8 mouse cellular contexts compared by ENCODE assay signal in the genomic region with DNA sequence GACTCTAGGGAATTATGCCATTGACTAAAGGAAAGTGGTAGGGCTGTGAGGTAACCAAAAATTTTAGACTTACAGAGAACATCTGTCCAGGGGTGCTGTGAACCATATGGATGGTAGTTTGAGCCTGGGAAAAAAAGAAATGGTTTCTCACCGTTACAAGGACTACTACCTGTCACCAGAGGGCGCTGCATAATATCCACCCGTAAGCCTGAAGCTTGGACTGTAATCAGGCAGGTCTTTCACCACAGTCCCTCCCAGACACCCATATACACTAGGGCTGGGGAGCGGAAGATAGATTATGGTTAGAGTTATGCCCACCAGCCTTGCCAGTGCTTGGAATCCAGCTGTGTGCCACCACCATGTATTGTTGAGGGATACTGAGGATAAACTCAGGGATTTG. TPM values are rescaled to one million over a fixed set of nuclear protein-coding genes. Genes with fewer than 3 reads are reported as not detected.
DNase-seq lines count a peak whose midpoint lies in the region; TF ChIP-seq lines count a peak whose summit lies in the region.

No protein-coding gene starts in this region.

- no peaks in the 10 kb centered on the region for H3K27me3 ChIP-seq in heart, adult 2 months (ENCODE audit: control insufficient read depth, insufficient read depth, low read length)

- intact Hi-C loops in heart, adult 2 months (cut with DNase I), result loop anchor here (2.0 to 10.0 kb wide), 5 partner anchors 35 to 427 kb away; partner anchors contain the start of gene Gm9964
- intact Hi-C loops in heart, postnatal 25 days (cut with DNase I), result loop anchor here (5.0 kb wide), 1 partner anchor 50 kb away; no protein-coding TSS in a partner anchor

- H3K4me3 ChIP-seq in heart, adult 2 months, result no peak overlapping the region

- no peak overlapping the region for H3K9ac ChIP-seq in heart, adult 2 months (ENCODE audit: low read depth, low read length)

- H3K79me2 ChIP-seq in heart, adult 2 months (replicated peaks; ENCODE audit: control insufficient read depth, insufficient read depth, low read length), result no peaks in the 10 kb centered on the region

- 33% methylated on average over 4 of the region's 4 CpGs for WGBS in heart, adult 2 months

- H3K4me1 ChIP-seq in heart, adult 2 months (ENCODE audit: control insufficient read depth, insufficient read depth, low read length), result peaks cover 3% of the 10 kb centered on the region

- no peak for TF ChIP-seq EP300 in heart, adult 2 months (IDR thresholded peaks at IDR 0.05; ENCODE audit: insufficient read depth, low read depth, low read length)

- H3K27ac ChIP-seq in heart, adult 2 months, result peak overlapping the region; percentile 10

- peak; percentile 27 to 43 for DNase-seq in heart, adult 2 months
- no peak for DNase-seq in heart, postnatal 25 days (ENCODE audit: low spot score)
- DNase-seq in 416B (ENCODE audit: low read depth), result peak; percentile 80
- peak; percentile 82 for DNase-seq in R1 (ENCODE audit: low read depth, low spot score)
- peak; percentile 78 for DNase-seq in embryo, embryonic 10.5 days (ENCODE audit: low spot score)
- peak; percentile 44 to 76 for DNase-seq in kidney, postnatal 25 days
- peak; percentile 84 for DNase-seq in lung, postnatal 36 days
- peak; percentile 38 to 79 for DNase-seq in thymus, postnatal 10 days (ENCODE audit: low spot score in 2 of 2)

- peaks cover 5% of the 10 kb centered on the region; the same call in 1 of the 2 replicates for H3K36me3 ChIP-seq in heart, adult 2 months (ENCODE audit: control insufficient read depth, insufficient read depth, low read length)

- TF ChIP-seq CTCF in heart, adult 2 months (IDR thresholded peaks at IDR 0.05), result peak; percentile 79

- TF ChIP-seq POLR2A in heart, adult 2 months (IDR thresholded peaks at IDR 0.05; ENCODE audit: insufficient read depth, low read depth, low read length), result no peak

RNA-seq across cellular contexts. Expression of gene Lgals9, which starts 17.4 kb away (rescaled TPM):
- total RNA-seq in heart, adult 2 months (2021), result 10 to 100 TPM; 20.7 to 23.1 TPM
- 49.5 and 93.4 TPM in 2 replicates for polyA plus RNA-seq in heart, adult 2 months (2012; rRNA removed)
- 10 to 100 TPM; 24.0 to 25.3 TPM for total RNA-seq in heart, postnatal 25 days (2021)

RNA-seq across cellular contexts. Expression of gene Nos2, which starts 46.8 kb away (rescaled TPM):
- 1 to 10 TPM; 5.0 to 5.7 TPM for total RNA-seq in heart, adult 2 months (2021)
- 8.3 TPM in 2 replicates for polyA plus RNA-seq in heart, adult 2 months (2012; rRNA removed)
- total RNA-seq in heart, postnatal 25 days (2021), result 1 to 10 TPM; 5.2 to 6.8 TPM
